Mouse (Mus musculus) heart, embryonic 13.5 days (tissue): ENCODE measurements around the gene Fermt3. TPM values are rescaled to one million over a fixed set of nuclear protein-coding genes. Genes with fewer than 3 reads are reported as not detected.

Source experiments
- ATAC-seq: fragments of 200-750 bp; cut with Nextera tagmentation; 2 replicates; pipeline ENCODE4 v1.8.0; 2017; ENCODE audit warnings: moderate TSS enrichment; ENCODE audit not compliant: insufficient number of reproducible peaks, low FRiP score, low TSS enrichment; ENCODE audit errors: extremely low read depth
- H3K27ac ChIP-seq: fragments of 300-500 bp; sonication (generic); replicated peaks from 2 replicates; pipeline ENCODE4 v1.5.1; 2015; ENCODE audit warnings: moderate library complexity, mild to moderate bottlenecking, inconsistent platforms
- H3K27me3 ChIP-seq: fragments of 300-500 bp; sonication (generic); replicated peaks from 2 replicates; pipeline ENCODE4 v1.6.1; 2015; ENCODE audit warnings: mild to moderate bottlenecking, inconsistent platforms
- H3K36me3 ChIP-seq: fragments of 300-500 bp; sonication (generic); 2 replicates; pipeline ENCODE4 v1.6.1; 2015; ENCODE audit warnings: mild to moderate bottlenecking, inconsistent platforms
- H3K4me1 ChIP-seq: fragments of 300-500 bp; sonication (generic); 2 replicates; pipeline ENCODE4 v1.6.1; 2015; ENCODE audit warnings: inconsistent platforms
- H3K4me2 ChIP-seq: fragments of 300-500 bp; sonication (generic); 2 replicates; pipeline ENCODE4 v1.6.1; 2015; ENCODE audit warnings: inconsistent platforms, mild to moderate bottlenecking, moderate library complexity
- H3K4me3 ChIP-seq: fragments of 300-500 bp; sonication (generic); 2 replicates; pipeline ENCODE4 v1.5.1; 2015; ENCODE audit warnings: moderate library complexity, mild to moderate bottlenecking, inconsistent platforms
- H3K9ac ChIP-seq: fragments of 300-500 bp; sonication (generic); 2 replicates; pipeline ENCODE4 v1.6.1; 2015; ENCODE audit warnings: inconsistent platforms, mild to moderate bottlenecking, moderate library complexity
- H3K9me3 ChIP-seq: fragments of 300-500 bp; sonication (generic); 2 replicates; pipeline ENCODE4 v1.6.1; 2016; ENCODE audit warnings: inconsistent platforms
- WGBS: fragments of 180-500 bp; shearing (Covaris S2); methylation state at CpG from one replicate; pipeline ENCODE4 v1.1.7; 2015; ENCODE audit warnings: mixed read lengths; 5-methylcytosine and 5-hydroxymethylcytosine counted together
- polyA plus RNA-seq: library from polyadenylated mRNA; unstranded; fragments of >200 nt; fragmentation: Nextera tagmentation; extraction: Ambion mirVana; gene quantifications from 2 replicates; pipeline ENCODE4 v1.2.1, GENCODE M21; 2015

Fermt3 gene
- polyA plus RNA-seq, 1 experiment from 2014 or later, result 8.1 TPM

DNA sequence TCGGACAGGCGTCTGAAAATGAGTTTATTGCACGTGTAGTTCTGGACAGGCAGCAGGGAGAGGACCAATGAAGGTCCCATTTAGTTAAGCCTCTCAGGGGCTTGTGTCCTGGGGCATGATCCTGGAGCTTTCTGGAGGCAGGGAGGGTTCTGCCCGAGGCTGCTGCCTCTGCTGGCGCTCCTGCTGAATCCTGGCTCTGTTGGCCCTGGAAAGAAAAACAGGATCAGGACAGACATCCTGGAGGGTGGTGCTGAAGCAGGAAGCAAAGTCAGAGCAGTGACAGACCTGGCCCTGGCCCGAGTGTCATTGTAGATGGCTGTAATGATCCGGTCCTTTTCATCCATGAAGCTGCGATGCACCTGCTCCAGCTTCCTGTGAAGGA lies 31.4 kb downstream of the Fermt3 start:
- Histone ChIP-seq H3K9ac (peak overlapping the region; percentile 100), H3K27me3 (no peaks in the 10 kb centered on the region), H3K4me2 (peak overlapping the region; percentile 75), H3K36me3 (peaks cover 36% of the 10 kb centered on the region), H3K27ac (peak overlapping the region; percentile 98), H3K9me3 (no peaks in the 10 kb centered on the region), H3K4me1 (peaks cover 37% of the 10 kb centered on the region), H3K4me3 (peak overlapping the region; percentile 88)
- WGBS, result 3% methylated on average over 8 of the region's 8 CpGs
- no peak for ATAC-seq

DNA sequence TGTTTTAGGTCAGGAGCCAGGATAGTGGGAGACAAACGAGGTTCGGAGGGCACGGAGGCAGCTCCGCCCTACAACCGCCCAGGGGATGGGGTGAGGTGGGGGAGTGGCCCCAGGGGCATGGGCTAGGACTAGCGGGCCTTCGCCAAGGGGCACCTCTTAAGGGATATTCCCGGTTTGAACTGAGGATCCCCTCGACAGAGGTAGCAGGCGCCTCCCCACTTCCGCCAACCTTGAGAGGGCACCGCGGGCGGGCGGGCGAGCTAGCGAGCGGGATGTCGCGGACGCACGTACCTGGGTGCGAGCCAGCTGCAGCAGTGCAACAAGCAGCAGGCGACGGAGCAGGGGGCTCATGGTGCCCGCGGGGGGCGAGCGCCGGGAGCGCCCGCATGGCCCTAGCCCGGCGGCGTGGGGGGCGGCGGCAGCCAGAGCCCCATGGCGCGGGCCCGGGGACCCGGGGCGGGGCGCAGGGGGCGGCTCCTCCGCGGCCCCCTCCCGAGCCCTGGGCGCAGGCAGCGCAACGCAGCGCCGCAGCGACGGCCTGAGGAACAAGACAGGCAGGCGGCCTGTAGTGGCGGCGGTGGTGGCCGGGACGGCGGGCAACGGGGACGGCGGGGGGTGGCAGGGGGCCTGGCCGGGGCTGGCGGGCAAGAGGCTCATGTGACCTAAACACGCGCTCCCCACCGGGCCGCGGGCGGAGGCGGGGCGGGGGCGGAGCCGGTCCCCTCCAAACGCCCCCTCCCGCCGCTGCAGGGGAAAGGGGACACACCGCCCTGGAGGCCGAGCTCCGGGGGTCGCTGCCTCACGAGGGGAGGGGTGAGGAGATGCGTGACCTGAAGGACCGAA lies 32.0 kb downstream of the Fermt3 start, which contains the start of gene Vegfb:
Gene Vegfb (minus strand): TSS at position 591 of the 843 bp plus-strand sequence.
- peak within 1 kb of the TSS; percentile 98 for H3K27ac ChIP-seq
- peak within 1 kb of the TSS; percentile 88 for H3K4me3 ChIP-seq
- peak; percentile 44 for ATAC-seq
- H3K36me3 ChIP-seq, result peaks cover 43% of the 10 kb centered on the region
- H3K4me2 ChIP-seq, result peak within 1 kb of the TSS; percentile 75
- H3K4me1 ChIP-seq, result peaks cover 36% of the 10 kb centered on the region
- WGBS, result under 1% methylated on average over 52 of the region's 85 CpGs
- no peaks in the 10 kb centered on the region for H3K9me3 ChIP-seq
- peak within 1 kb of the TSS; percentile 100 for H3K9ac ChIP-seq
- H3K27me3 ChIP-seq, result no peaks in the 10 kb centered on the region

DNA sequence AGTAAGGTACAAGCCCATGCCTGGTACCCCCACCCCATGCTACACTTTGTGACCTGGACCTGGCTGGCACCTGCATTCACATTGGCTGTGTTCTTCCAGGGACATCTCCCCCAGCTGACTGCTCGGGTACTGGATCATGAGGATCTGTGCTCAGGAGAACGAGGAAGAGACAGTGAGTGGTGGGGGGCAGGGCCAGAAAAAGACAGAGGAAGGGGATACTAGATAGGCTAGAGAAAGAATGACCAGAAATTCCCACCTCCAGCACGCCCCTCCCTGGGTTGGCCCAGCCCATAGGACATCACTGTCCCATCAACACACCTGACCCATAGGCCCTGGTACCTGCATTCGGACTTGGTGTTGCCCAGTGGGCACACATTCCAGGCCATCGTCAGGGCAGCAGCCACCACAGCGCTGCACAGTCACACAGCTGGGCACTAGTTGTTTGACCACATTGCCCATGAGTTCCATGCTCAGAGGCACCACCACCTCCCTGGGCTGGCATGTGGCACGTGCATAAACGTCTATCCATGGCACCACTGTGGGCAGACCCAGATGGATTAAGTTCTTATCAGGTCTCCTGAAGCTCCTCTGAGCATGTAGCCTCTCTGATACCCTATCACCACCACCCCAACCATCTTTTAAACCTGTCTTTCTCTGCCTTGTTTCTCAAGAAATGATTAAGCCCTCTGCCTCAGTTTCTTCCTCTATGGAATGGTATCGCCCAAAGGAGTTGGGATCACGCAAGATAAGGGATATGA lies 33.1 kb downstream of the Fermt3 start:
- peaks cover 54% of the 10 kb centered on the region for H3K36me3 ChIP-seq
- no peaks in the 10 kb centered on the region for H3K27me3 ChIP-seq
- H3K4me1 ChIP-seq, result peaks cover 36% of the 10 kb centered on the region
- peak overlapping the region; percentile 100 for H3K9ac ChIP-seq
- H3K9me3 ChIP-seq, result no peaks in the 10 kb centered on the region
- peak overlapping the region; percentile 98 for H3K27ac ChIP-seq
- WGBS, result 65% methylated on average over 10 of the region's 10 CpGs
- peak overlapping the region; percentile 88 for H3K4me3 ChIP-seq
- H3K4me2 ChIP-seq, result peak overlapping the region; percentile 75
- ATAC-seq, result no peak

DNA sequence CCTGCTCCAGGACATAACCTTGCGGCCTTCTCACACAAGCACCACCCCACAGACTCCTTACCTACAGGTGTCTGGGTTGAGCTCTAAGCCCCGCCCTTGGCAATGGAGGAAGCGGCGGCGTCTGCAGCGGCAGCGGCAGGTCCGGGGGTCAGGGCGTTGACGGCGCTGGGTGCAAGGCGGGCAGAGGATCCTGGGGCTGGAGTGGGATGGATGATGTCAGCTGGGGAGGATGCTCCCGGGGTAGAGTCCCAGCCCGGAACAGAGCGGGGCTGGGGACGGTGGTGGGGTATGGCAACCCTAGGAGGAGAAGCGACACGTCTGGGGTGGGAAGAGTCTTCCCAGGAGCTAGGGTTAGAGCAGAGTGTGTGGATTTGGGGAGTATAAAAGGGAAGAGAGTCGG lies 34.0 kb downstream of the Fermt3 start:
- H3K4me1 ChIP-seq, result peaks cover 40% of the 10 kb centered on the region
- WGBS, result 81% methylated on average over 19 of the region's 19 CpGs
- H3K4me2 ChIP-seq, result peak overlapping the region; percentile 75; the same call in 1 of the 2 replicates
- no peaks in the 10 kb centered on the region for H3K9me3 ChIP-seq
- H3K27ac ChIP-seq, result no peak overlapping the region
- peak overlapping the region; percentile 100; the same call in 1 of the 2 replicates for H3K9ac ChIP-seq
- H3K27me3 ChIP-seq, result no peaks in the 10 kb centered on the region
- no peak for ATAC-seq
- peaks cover 54% of the 10 kb centered on the region for H3K36me3 ChIP-seq
- H3K4me3 ChIP-seq, result no peak overlapping the region

DNA sequence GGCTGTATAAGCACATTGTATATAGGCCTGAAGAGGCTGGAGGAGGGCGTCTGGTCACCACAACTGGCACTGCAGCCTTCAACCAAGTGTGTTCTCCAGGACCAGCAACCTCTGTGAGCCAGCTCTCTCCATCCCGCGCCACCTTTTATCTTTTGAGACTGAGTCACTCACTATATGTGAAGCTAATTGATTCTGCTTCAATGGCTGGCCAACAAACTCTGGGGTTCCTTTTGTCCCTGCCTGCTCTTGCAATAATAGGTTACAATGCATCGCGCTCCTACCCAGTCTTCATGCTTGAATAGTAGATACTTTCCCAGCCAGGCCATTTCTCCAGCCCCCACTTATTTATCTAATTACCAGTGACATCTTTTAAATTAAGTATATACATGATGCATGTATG lies 35.6 kb downstream of the Fermt3 start:
- Histone ChIP-seq H3K36me3 (peaks cover 51% of the 10 kb centered on the region), H3K4me3 (no peak overlapping the region), H3K4me1 (peaks cover 48% of the 10 kb centered on the region), H3K4me2 (no peak overlapping the region), H3K27me3 (no peaks in the 10 kb centered on the region), H3K9ac (no peak overlapping the region), H3K9me3 (no peaks in the 10 kb centered on the region), H3K27ac (no peak overlapping the region)
- 94% methylated on average over 5 of the region's 5 CpGs for WGBS
- no peak for ATAC-seq

DNA sequence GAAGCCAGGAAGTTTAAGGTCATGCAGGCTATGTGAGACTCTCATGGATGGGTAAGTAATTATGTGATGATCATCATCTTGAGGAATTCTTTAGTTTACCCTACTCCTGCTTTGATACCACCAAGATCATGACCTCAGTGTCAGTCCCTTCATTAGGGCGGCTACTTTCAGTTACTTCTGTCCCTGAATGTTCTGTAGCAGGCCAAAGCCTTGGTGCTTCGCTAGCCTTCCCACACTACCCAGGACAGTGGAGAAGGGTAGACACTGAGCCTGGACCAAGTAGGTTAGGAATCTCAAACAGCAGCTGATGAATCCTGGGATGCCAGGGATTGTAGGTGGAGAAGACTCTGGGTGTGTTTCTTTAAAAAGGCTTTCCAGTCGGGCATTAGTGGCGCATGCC lies 37.8 kb downstream of the Fermt3 start:
- no peaks in the 10 kb centered on the region for H3K9me3 ChIP-seq
- H3K9ac ChIP-seq, result peak overlapping the region; percentile 94
- H3K27me3 ChIP-seq, result no peaks in the 10 kb centered on the region
- ATAC-seq, result no peak
- peak overlapping the region; percentile 82 for H3K4me3 ChIP-seq
- WGBS, result 85% methylated on average over 4 of the region's 4 CpGs
- peaks cover 72% of the 10 kb centered on the region for H3K36me3 ChIP-seq
- peak overlapping the region; percentile 97 for H3K27ac ChIP-seq
- H3K4me2 ChIP-seq, result peak overlapping the region; percentile 87
- peaks cover 56% of the 10 kb centered on the region for H3K4me1 ChIP-seq

DNA sequence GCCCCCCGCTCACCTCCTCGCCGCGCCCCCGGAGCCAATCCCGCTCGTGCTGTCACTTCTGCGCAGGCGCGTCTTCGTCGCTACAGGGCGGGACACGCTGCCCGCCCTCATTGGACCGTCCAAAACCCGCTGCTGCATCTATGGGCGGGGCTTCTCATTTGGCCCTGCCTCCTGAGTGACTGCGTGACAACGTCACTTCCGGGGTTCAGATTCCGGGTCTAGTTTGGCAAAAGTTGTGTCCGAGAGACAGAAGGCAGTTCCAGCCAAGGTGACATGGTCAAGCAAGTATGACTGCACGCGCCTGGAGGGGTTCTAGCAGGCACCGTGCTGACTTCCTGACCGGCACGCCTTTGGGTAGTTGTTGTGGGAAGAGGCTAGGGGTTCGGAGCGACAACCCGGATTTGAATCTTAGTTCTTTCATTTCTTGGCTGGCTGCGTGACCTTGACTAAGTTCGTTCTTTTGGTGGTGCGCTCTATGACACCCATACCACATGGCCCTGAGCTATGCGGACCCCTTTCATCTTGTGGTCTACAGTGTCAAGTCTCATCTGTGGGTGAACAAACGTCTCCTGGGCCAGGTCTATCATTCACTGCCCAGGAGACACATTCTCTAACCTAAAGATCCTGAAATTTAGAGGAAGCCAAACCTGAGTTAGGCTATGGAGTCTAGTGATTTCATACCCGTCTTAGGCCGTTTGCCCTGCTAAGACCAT lies 38.7 kb downstream of the Fermt3 start, which contains the start of gene Fkbp2:
Gene Fkbp2 (minus strand): TSS at position 121 of the 713 bp plus-strand sequence.
- ATAC-seq, result peak; percentile 84
- Histone ChIP-seq H3K4me1 (peaks cover 52% of the 10 kb centered on the region), H3K27ac (peak within 1 kb of the TSS; percentile 97), H3K9me3 (no peaks in the 10 kb centered on the region), H3K36me3 (peaks cover 67% of the 10 kb centered on the region), H3K4me2 (peak within 1 kb of the TSS; percentile 87), H3K27me3 (no peaks in the 10 kb centered on the region), H3K4me3 (peak within 1 kb of the TSS; percentile 82), H3K9ac (peak within 1 kb of the TSS; percentile 94)
- WGBS, result 1% methylated on average over 38 of the region's 38 CpGs

DNA sequence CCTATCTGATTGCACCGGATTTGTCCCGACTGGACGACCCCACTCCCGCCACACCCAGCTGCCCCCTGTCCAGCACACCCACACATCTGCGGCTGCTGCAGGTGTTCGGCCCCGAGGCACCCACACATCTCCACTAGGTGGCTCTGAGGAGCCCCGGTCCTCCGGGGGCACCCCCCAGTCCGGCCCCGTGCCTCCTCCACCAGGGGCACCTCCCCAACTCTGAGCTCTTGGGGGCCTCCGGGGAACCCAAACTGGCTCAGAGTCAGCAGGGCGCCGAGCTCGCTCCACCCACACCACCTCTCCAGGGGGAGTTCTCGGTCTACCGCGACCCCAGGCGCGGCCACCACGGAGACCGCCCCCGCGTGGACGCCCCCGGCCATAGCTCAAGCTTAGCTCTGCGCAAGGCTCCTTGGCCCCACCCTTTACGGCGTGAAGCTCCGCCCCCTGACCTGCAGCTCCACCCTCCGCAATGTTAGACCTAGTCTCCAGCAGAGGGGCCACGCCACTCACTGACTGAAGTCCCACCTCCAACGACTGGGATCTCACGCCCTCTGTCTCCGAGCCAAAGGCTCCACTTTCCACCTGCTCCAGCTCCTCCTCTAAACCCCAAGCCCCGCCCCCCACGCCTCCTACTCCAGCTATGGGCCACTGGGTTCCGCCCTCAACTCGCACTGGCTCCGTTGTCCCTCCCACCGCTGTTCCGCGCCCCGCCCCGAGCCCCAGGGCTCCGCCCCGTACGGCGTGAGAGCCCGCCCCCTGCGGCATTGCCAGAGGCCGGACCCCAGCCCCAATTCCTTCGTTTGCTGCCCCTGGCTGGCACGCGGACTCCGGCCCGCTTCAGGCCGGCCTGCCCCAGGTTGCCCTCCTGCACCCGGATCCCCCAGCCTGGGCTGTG lies 39.5 kb downstream of the Fermt3 start:
- no peaks in the 10 kb centered on the region for H3K9me3 ChIP-seq
- H3K36me3 ChIP-seq, result peaks cover 58% of the 10 kb centered on the region
- WGBS, result under 1% methylated on average over 58 of the region's 59 CpGs
- H3K27me3 ChIP-seq, result no peaks in the 10 kb centered on the region
- peaks cover 46% of the 10 kb centered on the region for H3K4me1 ChIP-seq
- H3K27ac ChIP-seq, result peak overlapping the region; percentile 97
- peak overlapping the region; percentile 82 for H3K4me3 ChIP-seq
- ATAC-seq, result peak; percentile 88
- peak overlapping the region; percentile 87 for H3K4me2 ChIP-seq
- peak overlapping the region; percentile 94 for H3K9ac ChIP-seq

DNA sequence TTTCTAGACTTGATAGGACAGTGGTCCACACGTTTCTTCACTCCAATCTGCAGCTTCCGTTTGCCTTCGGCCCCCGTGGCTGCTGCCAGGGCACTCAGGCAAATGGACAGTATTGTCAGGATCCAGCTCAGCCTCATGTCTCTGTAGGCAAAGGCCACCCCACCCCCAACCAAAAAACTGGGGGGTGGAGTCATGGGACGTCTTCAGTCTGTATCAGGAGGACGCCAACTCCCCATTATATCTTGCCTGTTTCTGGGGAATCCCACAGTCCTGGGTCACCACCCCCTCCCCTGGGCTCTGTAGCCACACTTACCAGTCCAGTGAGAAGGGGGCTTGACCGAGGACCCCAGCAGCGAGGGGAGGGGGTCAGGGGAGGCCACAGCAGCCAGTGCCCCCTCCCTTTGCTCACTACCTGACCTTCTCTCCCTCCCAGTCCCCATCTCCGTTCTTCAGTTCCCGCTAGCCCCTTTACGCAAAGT lies 40.2 kb downstream of the Fermt3 start:
- Histone ChIP-seq H3K27ac (peak overlapping the region; percentile 97), H3K36me3 (peaks cover 53% of the 10 kb centered on the region), H3K9me3 (no peaks in the 10 kb centered on the region), H3K4me2 (peak overlapping the region; percentile 87), H3K4me1 (peaks cover 45% of the 10 kb centered on the region), H3K9ac (peak overlapping the region; percentile 87), H3K27me3 (no peaks in the 10 kb centered on the region), H3K4me3 (peak overlapping the region; percentile 82)
- no peak for ATAC-seq
- WGBS, result 6% methylated on average over 11 of the region's 11 CpGs

DNA sequence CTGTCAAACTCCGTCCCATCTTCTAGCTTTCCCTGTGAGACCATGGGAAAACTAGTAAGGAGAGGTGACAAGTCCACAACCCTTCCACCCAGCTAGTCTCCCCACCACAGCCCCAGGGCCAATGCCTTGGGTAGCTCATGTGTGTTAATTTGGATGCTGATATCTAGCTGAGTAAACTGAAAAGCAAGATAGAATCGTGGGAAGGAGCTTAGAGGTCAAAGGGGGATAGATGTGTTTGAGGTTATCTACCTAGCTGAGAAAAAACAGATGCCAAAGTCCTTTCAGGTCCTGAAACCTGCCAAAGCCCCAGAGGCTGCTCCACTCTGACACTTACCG lies 40.7 kb downstream of the Fermt3 start:
- Histone ChIP-seq H3K36me3 (peaks cover 49% of the 10 kb centered on the region), H3K9ac (peak overlapping the region; percentile 87), H3K27me3 (no peaks in the 10 kb centered on the region), H3K4me1 (peaks cover 49% of the 10 kb centered on the region), H3K27ac (peak overlapping the region; percentile 97), H3K9me3 (no peaks in the 10 kb centered on the region), H3K4me2 (peak overlapping the region; percentile 87), H3K4me3 (peak overlapping the region; percentile 82)
- WGBS, result 27% methylated on average over 3 of the region's 3 CpGs
- ATAC-seq, result no peak
